ENCODE assay signal across 9 mouse cellular contexts in genomic region chr6:87812656-87813055, GRCm38 (mm10). TPM values are rescaled to one million over a fixed set of nuclear protein-coding genes. Genes with fewer than 3 reads are reported as not detected.
A peak's percentile ranks its signal among the peaks of the same experiment; 100 is the strongest.
DNase-seq lines count a peak whose midpoint lies in the region; ATAC-seq lines count a peak whose summit lies in the region.
"Had no signal": no experiment of that assay in that cellular context is flagged by ENCODE, and none has a peak within 500 bp of the region (broad histone marks: within the 10 kb centered on the region; RNA-seq: fewer than 3 reads in every experiment).

No protein-coding gene starts in this region.

- DNase-seq in heart, adult 11 months: no peak
- DNase-seq in neural tube, embryonic 11.5 days (ENCODE audit: low spot score): no peak
- no peak for DNase-seq in neural tube, embryonic 10.5 days (ENCODE audit: extremely low spot score, low spot score)
- no peak for DNase-seq in ovary, postnatal 14 days (ENCODE audit: low spot score)
- no peak for DNase-seq in layer of hippocampus, adult 9-11 months
- DNase-seq in thymus, postnatal 14 days: no peak

- H3K4me2 ChIP-seq in heart, embryonic 13.5 days: peak overlapping the region; percentile 97
- H3K4me2 ChIP-seq in neural tube, embryonic 11.5 days (ENCODE audit: low read depth): peak overlapping the region; percentile 98
- H3K4me2 ChIP-seq in limb, embryonic 15.5 days: peak overlapping the region; percentile 90

- H3K36me3 ChIP-seq in heart, embryonic 13.5 days: peaks cover 43% of the 10 kb centered on the region
- H3K36me3 ChIP-seq in neural tube, embryonic 11.5 days (ENCODE audit: control insufficient read depth, insufficient read depth, low read length): no peaks in the 10 kb centered on the region
- peaks cover 25% of the 10 kb centered on the region for H3K36me3 ChIP-seq in limb, embryonic 15.5 days

- no peaks in the 10 kb centered on the region for H3K9me3 ChIP-seq in heart, embryonic 13.5 days
- no peaks in the 10 kb centered on the region for H3K9me3 ChIP-seq in neural tube, embryonic 11.5 days (ENCODE audit: control insufficient read depth, low read length)
- no peaks in the 10 kb centered on the region for H3K9me3 ChIP-seq in limb, embryonic 15.5 days

- peak overlapping the region; percentile 79; the same call in 1 of the 2 replicates for H3K27ac ChIP-seq in heart, embryonic 13.5 days (replicated peaks)
- H3K27ac ChIP-seq in neural tube, embryonic 11.5 days (ENCODE audit: low read depth, low read length): no peak overlapping the region
- H3K27ac ChIP-seq in limb, embryonic 15.5 days: peak overlapping the region; percentile 84

- 87% methylated on average over 1 of the region's 1 CpGs for WGBS in heart, embryonic 13.5 days
- 74% methylated on average over 1 of the region's 1 CpGs for WGBS in neural tube, embryonic 11.5 days
- WGBS in limb, embryonic 15.5 days: 67% methylated on average over 1 of the region's 1 CpGs

- H3K4me3 ChIP-seq in heart, embryonic 13.5 days: peak overlapping the region; percentile 73
- H3K4me3 ChIP-seq in neural tube, embryonic 11.5 days (ENCODE audit: low read depth, low read length): no peak overlapping the region
- peak overlapping the region; percentile 81; the same call in 1 of the 2 replicates for H3K4me3 ChIP-seq in limb, embryonic 15.5 days

- ATAC-seq in heart, embryonic 13.5 days (ENCODE audit: extremely low read depth, insufficient number of reproducible peaks, low FRiP score, low TSS enrichment): no peak
- ATAC-seq in neural tube, embryonic 11.5 days (ENCODE audit: insufficient read depth, low FRiP score, low TSS enrichment): no peak
- no peak for ATAC-seq in limb, embryonic 15.5 days (ENCODE audit: insufficient number of reproducible peaks, low FRiP score, low TSS enrichment, low read depth)

- peak overlapping the region; percentile 88; the same call in 1 of the 2 replicates for H3K9ac ChIP-seq in heart, embryonic 13.5 days
- no peak overlapping the region for H3K9ac ChIP-seq in neural tube, embryonic 11.5 days (ENCODE audit: low read length)
- H3K9ac ChIP-seq in limb, embryonic 15.5 days: no peak overlapping the region

- H3K4me1 ChIP-seq in heart, embryonic 13.5 days: peaks cover 20% of the 10 kb centered on the region
- peaks cover 3% of the 10 kb centered on the region; the same call in 1 of the 2 replicates for H3K4me1 ChIP-seq in neural tube, embryonic 11.5 days (ENCODE audit: control insufficient read depth, insufficient read depth, low read length)
- H3K4me1 ChIP-seq in limb, embryonic 15.5 days: peaks cover 25% of the 10 kb centered on the region

- H3K27me3 ChIP-seq in heart, embryonic 13.5 days (replicated peaks): no peaks in the 10 kb centered on the region
- H3K27me3 ChIP-seq in neural tube, embryonic 11.5 days (ENCODE audit: control insufficient read depth, insufficient read depth, low read length): no peaks in the 10 kb centered on the region
- H3K27me3 ChIP-seq in limb, embryonic 15.5 days: no peaks in the 10 kb centered on the region
- H3K27me3 ChIP-seq: CH12.LX had no signal

RNA-seq across cellular contexts. Expression of gene Rab43, which starts 0.7 kb away (rescaled TPM):
- polyA plus RNA-seq in heart, embryonic 13.5 days (2015; fragmentation: Nextera tagmentation; extraction: Ambion mirVana): 6.6 and 7.5 TPM in 2 replicates
- 7.9 and 8.4 TPM in 2 replicates for polyA plus RNA-seq in neural tube, embryonic 11.5 days (2014; fragmentation: Nextera tagmentation; extraction: Ambion mirVana)
- 11.9 and 12.5 TPM in 2 replicates for polyA plus RNA-seq in limb, embryonic 15.5 days (2015; fragmentation: Nextera tagmentation; extraction: Ambion mirVana)

RNA-seq across cellular contexts. Expression of gene Gm45140, which starts 22.9 kb away (rescaled TPM):
- polyA plus RNA-seq in heart, embryonic 13.5 days (2015; fragmentation: Nextera tagmentation; extraction: Ambion mirVana): 2.1 TPM in 2 replicates
- 2.7 and 4.6 TPM in 2 replicates for polyA plus RNA-seq in neural tube, embryonic 11.5 days (2014; fragmentation: Nextera tagmentation; extraction: Ambion mirVana)
- polyA plus RNA-seq in limb, embryonic 15.5 days (2015; fragmentation: Nextera tagmentation; extraction: Ambion mirVana): 3.0 and 5.1 TPM in 2 replicates

RNA-seq across cellular contexts. Expression of gene Isy1, which starts 25.9 kb away (rescaled TPM):
- 22.1 and 25.4 TPM in 2 replicates for polyA plus RNA-seq in heart, embryonic 13.5 days (2015; fragmentation: Nextera tagmentation; extraction: Ambion mirVana)
- 45.6 and 59.3 TPM in 2 replicates for polyA plus RNA-seq in neural tube, embryonic 11.5 days (2014; fragmentation: Nextera tagmentation; extraction: Ambion mirVana)
- 36.4 and 45.6 TPM in 2 replicates for polyA plus RNA-seq in limb, embryonic 15.5 days (2015; fragmentation: Nextera tagmentation; extraction: Ambion mirVana)

RNA-seq across cellular contexts. Expression of gene Gp9, which starts 34.8 kb away (rescaled TPM):
- polyA plus RNA-seq in heart, embryonic 13.5 days (2015; fragmentation: Nextera tagmentation; extraction: Ambion mirVana): 5.1 and 7.2 TPM in 2 replicates
- polyA plus RNA-seq in neural tube, embryonic 11.5 days (2014; fragmentation: Nextera tagmentation; extraction: Ambion mirVana): 2.6 and 4.3 TPM in 2 replicates
- polyA plus RNA-seq in limb, embryonic 15.5 days (2015; fragmentation: Nextera tagmentation; extraction: Ambion mirVana): 0.97 and 1.3 TPM in 2 replicates

RNA-seq across cellular contexts. Expression of gene Cnbp, which starts 38.2 kb away (rescaled TPM):
- 722 and 777 TPM in 2 replicates for polyA plus RNA-seq in heart, embryonic 13.5 days (2015; fragmentation: Nextera tagmentation; extraction: Ambion mirVana)
- 1,129 and 1,155 TPM in 2 replicates for polyA plus RNA-seq in neural tube, embryonic 11.5 days (2014; fragmentation: Nextera tagmentation; extraction: Ambion mirVana)
- polyA plus RNA-seq in limb, embryonic 15.5 days (2015; fragmentation: Nextera tagmentation; extraction: Ambion mirVana): 1,091 and 1,093 TPM in 2 replicates
